Mouse (Mus musculus) hindbrain, embryonic 14.5 days (tissue): ENCODE measurements around the gene Krtap2-4. TPM values are rescaled to one million over a fixed set of nuclear protein-coding genes. Genes with fewer than 3 reads are reported as not detected.
"Not testable (repeated sequence)": the region's sequence is repeated elsewhere in the genome, so short reads cannot be mapped to it uniquely, and the experiment has no call there.

Experiments used
- ATAC-seq: fragments of 200-750 bp; cut with Nextera tagmentation; 2 replicates; pipeline ENCODE4 v1.8.0; 2017; ENCODE audit warnings: moderate number of reproducible peaks, mild to moderate bottlenecking, moderate TSS enrichment, moderate library complexity; ENCODE audit not compliant: low FRiP score
- DNase-seq: peaks from one replicate; pipeline ENCODE4 v3.0.0-alpha.2; 2015; ENCODE audit warnings: low spot score
- H3K27ac ChIP-seq: fragments of 300-500 bp; sonication (generic); 2 replicates; pipeline ENCODE4 v1.5.1; 2014; ENCODE audit warnings: mild to moderate bottlenecking, moderate library complexity
- H3K27me3 ChIP-seq: fragments of 300-500 bp; sonication (generic); 2 replicates; pipeline ENCODE4 v1.6.1; 2014; ENCODE audit warnings: mild to moderate bottlenecking, low read length, mixed read lengths; ENCODE audit not compliant: control insufficient read depth, insufficient read depth
- H3K36me3 ChIP-seq: fragments of 300-500 bp; sonication (generic); replicated peaks from 2 replicates; pipeline ENCODE4 v1.6.1; 2014; ENCODE audit not compliant: control insufficient read depth, insufficient read depth
- H3K4me1 ChIP-seq: fragments of 300-500 bp; sonication (generic); replicated peaks from 2 replicates; pipeline ENCODE4 v1.6.1; 2014; ENCODE audit warnings: antibody characterized with exemption, low read length, mixed read lengths; ENCODE audit not compliant: control insufficient read depth, insufficient read depth
- H3K4me2 ChIP-seq: fragments of 300-500 bp; sonication (generic); replicated peaks from 2 replicates; pipeline ENCODE4 v1.6.1; 2014; ENCODE audit warnings: mild to moderate bottlenecking, moderate library complexity
- H3K4me3 ChIP-seq: fragments of 300-500 bp; sonication (generic); replicated peaks from 2 replicates; pipeline ENCODE4 v1.5.1; 2014; ENCODE audit warnings: mild to moderate bottlenecking, low read length
- H3K9ac ChIP-seq: fragments of 300-500 bp; sonication (generic); 2 replicates; pipeline ENCODE4 v1.6.1; 2014
- H3K9me3 ChIP-seq: fragments of 300-500 bp; sonication (generic); 2 replicates; pipeline ENCODE4 v1.6.1; 2016; ENCODE audit warnings: low read length; ENCODE audit not compliant: control insufficient read depth
- WGBS: fragments of 180-500 bp; shearing (Covaris S2); extraction: QIAGEN DNeasy Blood & Tissue Kit; methylation state at CpG from one replicate; pipeline ENCODE4 v1.1.7; 2014; 5-methylcytosine and 5-hydroxymethylcytosine counted together
- polyA plus RNA-seq: library from polyadenylated mRNA; unstranded; fragments of >200 nt; fragmentation: Nextera tagmentation; extraction: Ambion mirVana; gene quantifications from 2 replicates; pipeline ENCODE4 v1.2.1, GENCODE M21; 2014

Krtap2-4 gene
- polyA plus RNA-seq, 1 experiment from 2014 or later, result not detected

DNA sequence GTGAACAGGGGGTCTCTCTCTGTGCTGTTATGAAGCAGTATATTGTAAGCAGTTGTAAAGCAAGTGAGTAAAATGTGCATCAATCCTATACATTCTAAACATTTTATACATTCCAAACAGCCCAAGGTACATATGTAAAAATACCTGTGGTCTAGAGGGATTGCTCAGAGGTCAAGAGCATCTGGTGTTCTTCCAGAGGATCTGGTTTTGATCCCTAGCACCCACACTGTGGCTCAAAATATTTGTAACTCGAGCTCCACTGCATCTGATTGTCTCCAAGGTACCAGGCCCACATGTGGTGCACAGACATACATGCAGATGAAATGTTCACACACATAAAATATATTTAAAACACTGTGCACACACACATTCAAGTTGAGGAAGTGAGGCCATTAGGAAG, 26.3 kb upstream of the Krtap2-4 start:
- no peaks in the 10 kb centered on the region for H3K36me3 ChIP-seq
- no peak overlapping the region for H3K4me3 ChIP-seq
- no peaks in the 10 kb centered on the region for H3K4me1 ChIP-seq
- ATAC-seq, result no peak
- WGBS, result 36% methylated on average over 1 of the region's 1 CpGs
- DNase-seq, result no peak
- no peak overlapping the region for H3K4me2 ChIP-seq
- no peaks in the 10 kb centered on the region for H3K27me3 ChIP-seq
- H3K9me3 ChIP-seq, result no peaks in the 10 kb centered on the region
- no peak overlapping the region for H3K9ac ChIP-seq
- no peak overlapping the region for H3K27ac ChIP-seq

DNA sequence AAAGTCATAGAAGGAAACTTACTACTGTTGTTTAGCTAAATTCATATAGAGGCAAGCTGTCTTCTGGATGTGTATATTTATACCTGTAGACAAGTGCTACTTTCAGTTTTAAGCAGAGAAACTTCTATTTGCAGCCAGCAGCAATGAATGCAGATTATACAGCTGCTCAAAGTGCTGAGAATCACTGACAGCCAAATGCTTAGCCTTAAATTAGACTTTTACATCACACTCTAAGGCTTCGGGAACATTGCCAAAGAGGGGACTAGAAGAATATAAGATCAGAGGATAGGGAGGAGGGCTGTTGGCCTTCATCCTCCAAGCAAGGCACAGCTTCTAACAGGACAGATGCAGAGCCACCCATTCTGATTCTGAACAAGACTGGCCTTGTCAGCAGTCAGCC, 22.4 kb upstream of the Krtap2-4 start:
- Histone ChIP-seq H3K27me3 (no peaks in the 10 kb centered on the region), H3K27ac (no peak overlapping the region), H3K36me3 (no peaks in the 10 kb centered on the region), H3K9ac (no peak overlapping the region), H3K4me2 (no peak overlapping the region), H3K4me1 (no peaks in the 10 kb centered on the region), H3K4me3 (no peak overlapping the region), H3K9me3 (no peaks in the 10 kb centered on the region)
- ATAC-seq, result no peak
- WGBS, result 87% methylated on average over 1 of the region's 1 CpGs
- DNase-seq, result no peak

DNA sequence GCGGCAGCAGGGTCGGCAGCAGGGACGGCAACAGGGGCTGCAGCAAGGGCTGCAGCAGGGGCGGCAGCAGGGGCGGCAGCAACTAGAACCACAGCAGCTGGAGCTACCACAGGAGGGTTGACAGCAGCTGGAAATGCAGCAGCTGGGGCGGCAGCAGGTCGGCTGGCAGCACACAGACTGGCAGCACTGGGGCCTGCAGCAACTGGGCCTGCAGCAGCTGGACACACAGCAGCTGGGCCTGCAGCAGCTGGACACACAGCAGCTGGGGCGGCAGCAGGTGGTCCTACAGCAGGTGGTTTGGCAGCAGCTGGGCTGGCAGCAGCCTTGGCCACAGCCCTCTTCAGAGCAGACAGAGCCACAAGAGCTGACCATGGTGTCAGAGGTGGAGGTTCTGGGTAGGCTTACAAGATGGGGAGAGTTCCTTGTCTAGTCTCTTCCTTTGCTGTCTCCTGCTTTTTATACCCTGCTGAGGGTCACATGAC, 20.0 kb upstream of the Krtap2-4 start, which contains the start of gene Krtap4-2:
Krtap4-2 (minus strand) TSS at position 432 of the 482 bp plus-strand sequence.
- no peaks in the 10 kb centered on the region for H3K27me3 ChIP-seq
- no peaks in the 10 kb centered on the region for H3K36me3 ChIP-seq
- ATAC-seq (no peak), DNase-seq (no peak)
- H3K9ac ChIP-seq, result no peak within 1 kb of the TSS
- no peak within 1 kb of the TSS for H3K4me3 ChIP-seq
- no peaks in the 10 kb centered on the region for H3K4me1 ChIP-seq
- H3K27ac ChIP-seq, result no peak within 1 kb of the TSS
- H3K4me2 ChIP-seq, result no peak within 1 kb of the TSS
- WGBS, result 41% methylated on average over 8 of the region's 8 CpGs
- H3K9me3 ChIP-seq, result no peaks in the 10 kb centered on the region

DNA sequence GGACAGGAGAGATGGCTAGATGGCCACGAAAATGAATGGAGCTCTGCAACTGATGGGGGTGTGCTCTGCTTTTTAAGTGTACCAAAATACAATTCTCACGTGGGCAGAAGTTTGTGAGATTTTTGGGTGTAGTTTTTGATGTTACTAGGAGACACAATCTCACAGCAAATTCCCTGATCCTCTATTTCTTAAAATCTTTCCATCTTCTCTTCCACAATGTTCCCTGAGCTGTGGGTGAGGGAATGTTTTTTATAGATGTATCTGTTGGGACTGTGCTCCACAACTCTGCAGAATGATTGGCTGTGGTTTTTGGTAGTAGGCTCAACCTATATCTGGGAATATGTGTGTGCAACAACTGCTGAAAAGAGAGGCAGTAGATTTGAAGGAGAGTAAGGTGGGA, 18.6 kb upstream of the Krtap2-4 start:
- ATAC-seq (no peak), DNase-seq (no peak)
- Histone ChIP-seq H3K9ac (no peak overlapping the region), H3K27me3 (no peaks in the 10 kb centered on the region), H3K27ac (no peak overlapping the region), H3K36me3 (no peaks in the 10 kb centered on the region), H3K4me1 (no peaks in the 10 kb centered on the region), H3K9me3 (no peaks in the 10 kb centered on the region), H3K4me2 (no peak overlapping the region), H3K4me3 (no peak overlapping the region)
- 77% methylated on average over 2 of the region's 2 CpGs for WGBS

DNA sequence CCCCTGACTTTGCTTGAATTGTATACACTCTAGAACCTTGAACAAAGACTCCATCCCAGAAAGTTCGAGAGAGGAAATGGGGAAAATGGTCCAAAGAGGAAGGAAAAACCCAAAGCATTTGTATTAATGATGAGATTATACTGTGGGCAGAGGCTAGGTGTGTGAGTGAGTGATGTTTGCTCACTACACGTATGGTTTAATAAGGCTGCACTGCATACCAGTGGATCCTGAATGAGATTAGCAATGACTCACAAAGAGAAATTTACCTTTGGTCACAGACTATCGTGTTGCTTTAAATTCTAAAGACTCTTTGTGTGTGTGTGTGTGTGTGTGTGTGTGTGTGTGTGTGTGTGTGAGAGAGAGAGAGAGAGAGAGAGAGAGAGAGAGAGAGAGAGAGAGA, 16.2 kb upstream of the Krtap2-4 start:
- WGBS, result 82% methylated on average over 3 of the region's 3 CpGs
- Histone ChIP-seq H3K27me3 (no peaks in the 10 kb centered on the region), H3K4me3 (no peak overlapping the region), H3K36me3 (no peaks in the 10 kb centered on the region), H3K4me2 (no peak overlapping the region), H3K9ac (no peak overlapping the region), H3K4me1 (no peaks in the 10 kb centered on the region), H3K9me3 (no peaks in the 10 kb centered on the region), H3K27ac (no peak overlapping the region)
- DNase-seq (no peak), ATAC-seq (no peak)

DNA sequence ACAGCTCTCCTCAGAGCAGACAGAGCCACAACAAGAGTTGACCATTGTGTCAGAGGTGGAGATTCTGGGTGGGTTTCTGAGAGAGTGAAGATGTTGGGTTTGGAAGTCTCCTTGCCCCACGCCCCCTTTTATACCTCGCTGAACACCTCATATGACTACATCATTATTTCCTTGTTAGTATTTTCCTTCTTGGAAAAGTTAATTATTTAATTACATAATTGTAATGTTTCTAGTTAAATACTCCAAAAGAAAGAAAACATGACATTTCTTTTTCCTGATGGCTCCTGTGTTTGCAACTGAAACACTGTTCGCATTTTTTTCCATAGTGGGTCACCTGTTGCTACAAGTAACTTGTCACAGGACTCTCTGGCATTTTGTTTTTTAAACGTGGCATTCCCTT, 13.5 kb upstream of the Krtap2-4 start, which contains the start of gene Krtap4-1:
Krtap4-1 (minus strand) TSS at position 101 of the 400 bp plus-strand sequence.
- H3K9ac ChIP-seq, result no peak within 1 kb of the TSS
- no peaks in the 10 kb centered on the region for H3K36me3 ChIP-seq
- 91% methylated on average over 4 of the region's 4 CpGs for WGBS
- no peak within 1 kb of the TSS for H3K4me2 ChIP-seq
- no peaks in the 10 kb centered on the region for H3K4me1 ChIP-seq
- H3K9me3 ChIP-seq, result no peaks in the 10 kb centered on the region
- no peak within 1 kb of the TSS for H3K27ac ChIP-seq
- no peak within 1 kb of the TSS for H3K4me3 ChIP-seq
- DNase-seq (no peak), ATAC-seq (no peak)
- no peaks in the 10 kb centered on the region for H3K27me3 ChIP-seq

DNA sequence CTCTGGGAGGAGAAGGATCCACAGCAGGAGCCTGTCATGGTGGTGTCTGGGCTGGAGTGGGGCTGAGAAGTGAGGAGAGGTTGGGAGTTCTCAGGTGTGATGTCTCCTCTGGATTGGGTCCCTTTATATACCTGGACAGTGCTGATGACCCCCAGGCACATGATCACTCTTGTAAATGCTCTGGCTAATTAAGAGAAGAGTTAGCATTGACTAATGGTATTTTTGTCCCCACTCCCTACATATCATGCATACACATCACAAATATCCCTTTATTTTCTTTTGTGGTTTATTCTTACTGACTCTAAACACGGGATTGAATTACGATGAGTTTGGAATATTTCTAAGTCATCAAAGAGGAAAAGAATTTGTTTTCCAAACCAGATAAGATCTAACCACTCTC, 5.7 kb upstream of the Krtap2-4 start, which contains the start of gene Gm11562:
Gm11562 (minus strand) TSS at position 101 of the 400 bp plus-strand sequence.
- Histone ChIP-seq H3K27ac (no peak within 1 kb of the TSS), H3K9me3 (no peaks in the 10 kb centered on the region), H3K27me3 (no peaks in the 10 kb centered on the region), H3K4me2 (no peak within 1 kb of the TSS), H3K36me3 (no peaks in the 10 kb centered on the region), H3K9ac (no peak within 1 kb of the TSS), H3K4me1 (no peaks in the 10 kb centered on the region), H3K4me3 (no peak within 1 kb of the TSS)
- WGBS, result 91% methylated on average over 2 of the region's 2 CpGs
- ATAC-seq (no peak), DNase-seq (no peak)

DNA sequence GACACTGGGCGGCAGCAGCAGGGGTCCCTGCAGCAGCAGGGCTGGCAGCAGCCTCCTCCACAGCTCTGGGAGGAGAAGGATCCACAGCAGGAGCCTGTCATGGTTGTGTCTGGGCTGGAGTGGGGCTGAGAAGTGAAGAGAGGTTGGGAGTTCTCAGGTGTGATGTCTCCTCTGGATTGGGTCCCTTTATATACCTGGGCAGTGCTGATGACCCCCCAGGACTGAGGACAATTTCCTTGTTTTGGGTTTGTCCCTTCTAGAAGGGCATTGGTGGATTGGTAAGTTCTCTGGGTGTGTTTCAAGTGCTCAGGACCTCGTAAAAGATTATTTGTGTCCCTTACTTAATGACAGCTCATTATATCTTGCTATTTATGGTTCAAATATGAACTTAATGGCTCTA, 4.6 kb downstream of the Krtap2-4 start, which contains the start of gene Gm11937:
Gm11937 (minus strand) TSS at position 101 of the 400 bp plus-strand sequence.
- ATAC-seq, H3K4me1 ChIP-seq, H3K27ac ChIP-seq, H3K4me3 ChIP-seq, H3K36me3 ChIP-seq, H3K9me3 ChIP-seq, H3K4me2 ChIP-seq, H3K27me3 ChIP-seq, H3K9ac ChIP-seq, DNase-seq: not testable (repeated sequence)
- 79% methylated on average over 1 of the region's 2 CpGs for WGBS

DNA sequence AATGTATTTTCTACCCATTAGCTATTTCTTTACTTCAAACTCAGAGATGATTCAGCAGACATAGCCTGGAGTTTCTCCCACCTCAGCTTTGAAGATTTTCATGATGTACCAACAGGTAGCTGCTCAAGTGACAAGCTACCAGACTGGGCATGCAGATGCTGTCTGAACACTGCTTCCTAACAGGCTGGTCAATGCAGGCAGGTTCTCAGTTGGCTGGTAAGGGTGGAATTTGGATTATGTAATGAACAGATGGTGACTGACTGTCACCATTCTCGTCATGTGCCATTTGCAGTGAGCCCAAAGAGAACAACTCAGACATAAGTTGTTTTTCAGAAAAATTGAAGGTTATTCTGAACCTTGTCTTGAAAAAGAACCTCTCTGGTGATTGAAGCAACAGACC, 5.5 kb downstream of the Krtap2-4 start:
- WGBS, result 87% methylated on average over 1 of the region's 1 CpGs
- DNase-seq (no peak), ATAC-seq (no peak)
- no peak overlapping the region for H3K4me3 ChIP-seq
- H3K4me1 ChIP-seq, result no peaks in the 10 kb centered on the region
- no peak overlapping the region for H3K4me2 ChIP-seq
- no peaks in the 10 kb centered on the region for H3K9me3 ChIP-seq
- no peak overlapping the region for H3K27ac ChIP-seq
- H3K9ac ChIP-seq, result no peak overlapping the region
- H3K36me3 ChIP-seq, result no peaks in the 10 kb centered on the region
- no peaks in the 10 kb centered on the region for H3K27me3 ChIP-seq

DNA sequence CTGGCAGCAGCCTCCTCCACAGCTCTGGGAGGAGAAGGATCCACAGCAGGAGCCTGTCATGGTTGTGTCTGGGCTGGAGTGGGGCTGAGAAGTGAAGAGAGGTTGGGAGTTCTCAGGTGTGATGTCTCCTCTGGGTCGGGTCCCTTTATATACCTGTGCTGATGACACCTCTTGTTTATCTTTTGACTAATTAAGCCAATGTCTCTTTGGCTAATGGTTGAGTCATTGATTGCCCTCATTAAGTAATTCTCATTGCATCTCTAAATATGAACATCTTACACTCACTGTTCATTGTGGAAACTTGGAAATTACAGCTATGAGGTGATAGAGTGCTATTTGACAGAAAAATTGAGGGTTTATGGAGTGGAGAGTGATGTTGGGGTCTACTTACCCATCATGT, 11.4 kb downstream of the Krtap2-4 start, which contains the start of gene Gm11938:
Gm11938 (minus strand) TSS at position 101 of the 400 bp plus-strand sequence.
- not testable (repeated sequence) for ATAC-seq, H3K27me3 ChIP-seq
- WGBS, result 79% methylated on average over 1 of the region's 1 CpGs

More for the DNA sequence above, 11.4 kb downstream of the Krtap2-4 start, which contains the start of gene Gm11938:
- H3K4me3 ChIP-seq, H3K9me3 ChIP-seq, H3K4me1 ChIP-seq, H3K4me2 ChIP-seq, DNase-seq, H3K36me3 ChIP-seq, H3K9ac ChIP-seq, H3K27ac ChIP-seq: not testable (repeated sequence)
